Mouse (Mus musculus) cerebellum, postnatal 25 days (tissue): ENCODE results near the gene Rhebl1.
A peak's percentile ranks its signal among the peaks of the same experiment; 100 is the strongest.

Source experiments
- DNase-seq, 2 experiments: peaks; one replicate each; pipeline ENCODE4 v3.0.0; 2021; ENCODE audit warnings: mixed read lengths in 2 of 2

Gene Rhebl1

GRCm38 (mm10) chr15:98904692-98905091 is 10.4 kb upstream of the Rhebl1 start:
- DNase-seq, result peak in 1 of 2 experiments; percentile 67

GRCm38 (mm10) chr15:98902600-98902999 is 8.3 kb upstream of the Rhebl1 start:
- DNase-seq, result no peak

- no peak for DNase-seq
These were observed 7.2 kb upstream of the Rhebl1 start for GRCm38 (mm10) chr15:98901530-98901929.

GRCm38 (mm10) chr15:98897928-98898800 is 3.8 kb upstream of the Rhebl1 start, which contains the start of gene Dhh:
Dhh (minus strand) TSS chr15:98898540.
- peak in 1 of 2 experiments; percentile 43 for DNase-seq

- DNase-seq, result no peak
These were observed 3.2 kb upstream of the Rhebl1 start for GRCm38 (mm10) chr15:98897495-98897894.

GRCm38 (mm10) chr15:98895635-98896589 is 1.6 kb upstream of the Rhebl1 start:
- peak in 1 of 2 experiments; percentile 37 for DNase-seq

GRCm38 (mm10) chr15:98894746-98895634 is 650 bp upstream of the Rhebl1 start:
- peak in 1 of 2 experiments; percentile 19 for DNase-seq

GRCm38 (mm10) chr15:98893036-98893435 is 1.3 kb downstream of the Rhebl1 start:
- no peak for DNase-seq

GRCm38 (mm10) chr15:98891907-98892606 is 2.3 kb downstream of the Rhebl1 start:
- peak; percentile 66 to 78 for DNase-seq

GRCm38 (mm10) chr15:98891198-98891742 is 3.1 kb downstream of the Rhebl1 start:
- DNase-seq, result no peak

GRCm38 (mm10) chr15:98887526-98887925 is 6.8 kb downstream of the Rhebl1 start:
- peak in 1 of 2 experiments; percentile 55 for DNase-seq

GRCm38 (mm10) chr15:98886667-98887387 is 7.5 kb downstream of the Rhebl1 start:
- peak in 1 of 2 experiments; percentile 48 for DNase-seq

- DNase-seq, result no peak
These were observed 10.2 kb downstream of the Rhebl1 start for GRCm38 (mm10) chr15:98884106-98884505.

- no peak for DNase-seq
These were observed 10.7 kb downstream of the Rhebl1 start for GRCm38 (mm10) chr15:98883661-98884060.

- no peak for DNase-seq
These were observed 12.7 kb downstream of the Rhebl1 start for GRCm38 (mm10) chr15:98881656-98882008.

- DNase-seq, result peak; percentile 94
These were observed 13.2 kb downstream of the Rhebl1 start for GRCm38 (mm10) chr15:98880978-98881655.

GRCm38 (mm10) chr15:98877331-98877730 is 17.0 kb downstream of the Rhebl1 start:
- peak; percentile 53 to 81 for DNase-seq

- DNase-seq, result peak; percentile 95 to 97
These were observed 22.1 kb downstream of the Rhebl1 start for GRCm38 (mm10) chr15:98871916-98872888.
